In genomic region chr6:114875018-114875558, GRCm38 (mm10) we compare ENCODE assay signal across 8 mouse cellular contexts.
DNase-seq lines count a peak whose midpoint lies in the region; ATAC-seq lines count a peak whose summit lies in the region.

No protein-coding gene starts in this region.

- H3K9ac ChIP-seq in intestine, embryonic 14.5 days (ENCODE audit: low read length), result peak overlapping the region; percentile 68

- peak overlapping the region; percentile 97 for H3K27ac ChIP-seq in intestine, embryonic 14.5 days (ENCODE audit: low read depth)

- peak; percentile 86 for ATAC-seq in intestine, embryonic 14.5 days (replicated peaks; ENCODE audit: low FRiP score, low TSS enrichment, low read depth)
- ATAC-seq in megakaryocyte-erythroid progenitor cell, adult 5-6 weeks (replicated peaks; ENCODE audit: low FRiP score, low TSS enrichment, poor library complexity, severe bottlenecking), result peak; percentile 81

- WGBS in intestine, embryonic 14.5 days, result under 1% methylated on average over 18 of the region's 18 CpGs

- intact Hi-C loops in left cerebral cortex, postnatal 14 days (cut with DNase I), result loop anchor here (5.0 kb wide), 1 partner anchor 47 kb away; no protein-coding TSS in a partner anchor

- DNase-seq in adrenal gland, adult 2 months, result peak; percentile 97
- DNase-seq in embryo, embryonic 11 days, result peak; percentile 95
- peak; percentile 93 for DNase-seq in gastrocnemius, postnatal 25 days
- peak; percentile 98 for DNase-seq in intestine, embryonic 14.5 days (ENCODE audit: low spot score)
- DNase-seq in left cerebral cortex, postnatal 14 days (ENCODE audit: low spot score in 2 of 2), result peak; percentile 89 to 93
- DNase-seq in right cerebral cortex, postnatal 25 days, result peak; percentile 92
- DNase-seq in urinary bladder, postnatal 36 days (ENCODE audit: low spot score in 2 of 2), result peak; percentile 91 to 94

- H3K36me3 ChIP-seq in intestine, embryonic 14.5 days (ENCODE audit: control insufficient read depth, insufficient read depth, low read length), result 0 out of 2 replicates have a peak, but pooled peaks cover 2% of the 10 kb centered on the region

- no peaks in the 10 kb centered on the region; the same call in 1 of the 2 replicates for H3K9me3 ChIP-seq in intestine, embryonic 14.5 days (ENCODE audit: control insufficient read depth, low read length)

- H3K4me2 ChIP-seq in intestine, embryonic 14.5 days (ENCODE audit: low read length), result peak overlapping the region; percentile 95

- H3K4me1 ChIP-seq in intestine, embryonic 14.5 days (replicated peaks; ENCODE audit: control insufficient read depth, insufficient read depth, low read length), result peaks cover 73% of the 10 kb centered on the region

- H3K4me3 ChIP-seq in intestine, embryonic 14.5 days (ENCODE audit: low read depth, low read length), result peak overlapping the region; percentile 45

- H3K27me3 ChIP-seq in intestine, embryonic 14.5 days (replicated peaks; ENCODE audit: control insufficient read depth, insufficient read depth, low read length), result no peaks in the 10 kb centered on the region

Comparison
In these comparisons a context has a peak if more than half of its experiments do, and no peak if none do; other contexts are left out.
1. Peak in every context shown above with its lines: DNase-seq, ATAC-seq, H3K4me3 ChIP-seq and H3K27ac ChIP-seq.